ENCODE assay signal across 8 mouse cellular contexts in genomic region chr2:130642684-130643369, GRCm38 (mm10). TPM values are rescaled to one million over a fixed set of nuclear protein-coding genes. Genes with fewer than 3 reads are reported as not detected.
DNase-seq lines count a peak whose midpoint lies in the region; ATAC-seq lines count a peak whose summit lies in the region.

Lzts3 (minus strand) TSS chr2:130642803.

- H3K4me1 ChIP-seq in hindbrain, embryonic 13.5 days (replicated peaks): peaks cover 20% of the 10 kb centered on the region

- 5% methylated on average over 25 of the region's 40 CpGs for WGBS in hindbrain, embryonic 13.5 days

- H3K4me2 ChIP-seq in hindbrain, embryonic 13.5 days: peak within 1 kb of the TSS; percentile 84

- peak within 1 kb of the TSS; percentile 85 for H3K9ac ChIP-seq in hindbrain, embryonic 13.5 days

- peak within 1 kb of the TSS; percentile 71 for H3K4me3 ChIP-seq in hindbrain, embryonic 13.5 days

- H3K36me3 ChIP-seq in hindbrain, embryonic 13.5 days: peaks cover 7% of the 10 kb centered on the region

- DNase-seq in R1 (ENCODE audit: low read depth, low spot score): peak; percentile 89
- DNase-seq in cerebellum, postnatal 25 days: peak; percentile 96 to 99
- DNase-seq in frontal cortex, postnatal 25 days (ENCODE audit: low spot score in 2 of 2): peak; percentile 73 to 85
- peak; percentile 80 to 87 for DNase-seq in layer of hippocampus, postnatal 25 days (ENCODE audit: extremely low spot score in 1 of 2, low spot score in 1 of 2)
- DNase-seq in lung, postnatal 14 days: peak; percentile 95
- DNase-seq in ovary, postnatal 36 days (ENCODE audit: low spot score): peak; percentile 95
- DNase-seq in thymus, postnatal 25 days: peak; percentile 93

- ATAC-seq in hindbrain, embryonic 13.5 days (ENCODE audit: low FRiP score): peak; percentile 96

- peak within 1 kb of the TSS; percentile 84 for H3K27ac ChIP-seq in hindbrain, embryonic 13.5 days

- peaks cover 33% of the 10 kb centered on the region for H3K27me3 ChIP-seq in hindbrain, embryonic 13.5 days

- no peaks in the 10 kb centered on the region for H3K9me3 ChIP-seq in hindbrain, embryonic 13.5 days

RNA-seq across cellular contexts. Expression of gene Lzts3, which starts in this region (rescaled TPM):
- polyA plus RNA-seq in hindbrain, embryonic 13.5 days (2015; fragmentation: Nextera tagmentation; extraction: Ambion mirVana): 10.5 and 11.1 TPM in 2 replicates
- 100 to 1,000 TPM; 159 to 163 TPM for total RNA-seq in layer of hippocampus, postnatal 25 days (2021)

Comparison
In these comparisons a context has a peak if more than half of its experiments do, and no peak if none do; other contexts are left out.
1. Peak in every context shown above with its lines: DNase-seq, ATAC-seq, H3K4me3 ChIP-seq and H3K27ac ChIP-seq.